Mouse (Mus musculus) lung, postnatal 0 days (tissue): ENCODE measurements around the gene Ncam1. TPM values are rescaled to one million over a fixed set of nuclear protein-coding genes. Genes with fewer than 3 reads are reported as not detected.

Source experiments
- ATAC-seq: fragments of 200-750 bp; cut with Nextera tagmentation; 2 replicates; pipeline ENCODE4 v1.8.0; 2017; ENCODE audit warnings: moderate library complexity
- DNase-seq: peaks from one replicate; pipeline ENCODE4 v3.0.0-alpha.2; 2016; ENCODE audit warnings: low spot score
- H3K27ac ChIP-seq: fragments of 300-500 bp; sonication (generic); 2 replicates; pipeline ENCODE4 v1.5.1; 2014; ENCODE audit warnings: antibody characterized with exemption, mild to moderate bottlenecking, low read length, mixed read lengths
- H3K27me3 ChIP-seq: fragments of 300-500 bp; sonication (generic); replicated peaks from 2 replicates; pipeline ENCODE4 v1.6.1; 2014; ENCODE audit warnings: low read length, mixed read lengths; ENCODE audit not compliant: insufficient read depth
- H3K36me3 ChIP-seq: fragments of 300-500 bp; sonication (generic); 2 replicates; pipeline ENCODE4 v1.6.1; 2014; ENCODE audit warnings: low read length, mixed read lengths; ENCODE audit not compliant: insufficient read depth
- H3K4me1 ChIP-seq: fragments of 300-500 bp; sonication (generic); 2 replicates; pipeline ENCODE4 v1.6.1; 2014; ENCODE audit warnings: antibody characterized with exemption, low read depth, low read length, mixed read lengths; ENCODE audit not compliant: insufficient read depth
- H3K4me2 ChIP-seq: fragments of 300-500 bp; sonication (generic); replicated peaks from 2 replicates; pipeline ENCODE4 v1.6.1; 2014; ENCODE audit warnings: low read depth, mild to moderate bottlenecking, low read length, moderate library complexity, mixed read lengths
- H3K4me3 ChIP-seq: fragments of 300-500 bp; sonication (generic); 2 replicates; pipeline ENCODE4 v1.5.1; 2014; ENCODE audit warnings: low read depth, low read length
- H3K9ac ChIP-seq: fragments of 300-500 bp; sonication (generic); replicated peaks from 2 replicates; pipeline ENCODE4 v1.6.1; 2014; ENCODE audit warnings: low read depth, mild to moderate bottlenecking
- H3K9me3 ChIP-seq: fragments of 300-500 bp; sonication (generic); 2 replicates; pipeline ENCODE4 v1.6.1; 2016; ENCODE audit warnings: low read length, mixed read lengths
- CTCF ChIP-seq: IDR thresholded peaks from 2 replicates; pipeline ENCODE4 v1.5.1; 2016; ENCODE audit warnings: antibody characterized with exemption, mild to moderate bottlenecking
- EP300 ChIP-seq: IDR thresholded peaks from 2 replicates; pipeline ENCODE4 v1.6.1; 2016; ENCODE audit warnings: antibody characterized with exemption, mild to moderate bottlenecking, control low read depth
- WGBS: fragments of 180-500 bp; shearing (Covaris S2); extraction: QIAGEN DNeasy Blood & Tissue Kit; methylation state at CpG from one replicate; pipeline ENCODE4 v1.1.7; 2014; 5-methylcytosine and 5-hydroxymethylcytosine counted together
- polyA plus RNA-seq: library from polyadenylated mRNA; unstranded; fragments of >200 nt; fragmentation: Nextera tagmentation; extraction: Ambion mirVana; gene quantifications from 2 replicates; pipeline ENCODE4 v1.2.1, GENCODE M21; 2015

Gene Ncam1
- polyA plus RNA-seq, 1 experiment from 2014 or later = 2.4 TPM

DNA sequence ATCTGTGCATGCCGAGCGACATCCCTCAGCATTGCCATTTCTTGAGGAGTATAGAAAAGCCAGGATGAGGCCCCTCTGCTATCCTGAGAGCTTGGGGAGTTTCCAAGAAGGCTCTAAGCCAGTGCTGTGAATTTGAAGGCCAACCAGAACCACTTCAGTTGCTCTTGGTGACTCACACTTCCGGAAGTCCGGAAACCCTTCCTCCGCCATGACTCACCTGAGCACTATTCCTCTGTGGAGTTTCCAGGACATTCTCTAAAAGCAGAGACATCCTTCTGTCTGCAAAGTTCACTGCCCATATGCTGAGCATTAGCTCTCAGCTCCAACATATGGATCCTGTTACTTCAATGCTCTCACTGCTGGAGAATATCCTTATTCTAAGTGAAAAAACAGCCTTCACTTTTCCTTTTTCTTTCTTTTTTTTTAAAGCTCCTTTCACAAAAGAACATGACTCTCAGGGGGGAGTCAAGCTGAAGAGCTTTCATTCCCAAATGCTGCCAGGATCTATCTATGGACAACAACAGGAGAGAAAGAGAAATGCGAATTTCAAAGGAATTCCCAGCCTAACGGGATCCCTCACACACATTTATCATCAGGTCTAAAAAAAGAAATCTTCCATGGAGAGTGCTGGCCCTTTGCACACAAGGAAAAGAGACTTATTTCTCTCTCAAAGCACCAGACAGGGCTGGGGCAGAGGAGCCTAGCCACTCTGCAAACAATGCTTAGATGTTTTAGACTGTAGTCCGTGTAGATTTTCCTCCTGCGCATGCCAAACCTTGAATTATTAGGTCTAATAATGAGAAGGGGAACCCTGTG lies 226.8 kb downstream of the Ncam1 start:
- Histone ChIP-seq H3K27me3 (no peaks in the 10 kb centered on the region), H3K4me3 (no peak overlapping the region), H3K4me2 (no peak overlapping the region), H3K27ac (no peak overlapping the region; the same call in 1 of the 2 replicates), H3K9me3 (no peaks in the 10 kb centered on the region), H3K4me1 (no peaks in the 10 kb centered on the region), H3K36me3 (no peaks in the 10 kb centered on the region), H3K9ac (no peak overlapping the region)
- 40% methylated on average over 9 of the region's 9 CpGs for WGBS
- DNase-seq = peak; percentile 66
- ATAC-seq = peak; percentile 75
- TF ChIP-seq CTCF (no peak), EP300 (no peak)

DNA sequence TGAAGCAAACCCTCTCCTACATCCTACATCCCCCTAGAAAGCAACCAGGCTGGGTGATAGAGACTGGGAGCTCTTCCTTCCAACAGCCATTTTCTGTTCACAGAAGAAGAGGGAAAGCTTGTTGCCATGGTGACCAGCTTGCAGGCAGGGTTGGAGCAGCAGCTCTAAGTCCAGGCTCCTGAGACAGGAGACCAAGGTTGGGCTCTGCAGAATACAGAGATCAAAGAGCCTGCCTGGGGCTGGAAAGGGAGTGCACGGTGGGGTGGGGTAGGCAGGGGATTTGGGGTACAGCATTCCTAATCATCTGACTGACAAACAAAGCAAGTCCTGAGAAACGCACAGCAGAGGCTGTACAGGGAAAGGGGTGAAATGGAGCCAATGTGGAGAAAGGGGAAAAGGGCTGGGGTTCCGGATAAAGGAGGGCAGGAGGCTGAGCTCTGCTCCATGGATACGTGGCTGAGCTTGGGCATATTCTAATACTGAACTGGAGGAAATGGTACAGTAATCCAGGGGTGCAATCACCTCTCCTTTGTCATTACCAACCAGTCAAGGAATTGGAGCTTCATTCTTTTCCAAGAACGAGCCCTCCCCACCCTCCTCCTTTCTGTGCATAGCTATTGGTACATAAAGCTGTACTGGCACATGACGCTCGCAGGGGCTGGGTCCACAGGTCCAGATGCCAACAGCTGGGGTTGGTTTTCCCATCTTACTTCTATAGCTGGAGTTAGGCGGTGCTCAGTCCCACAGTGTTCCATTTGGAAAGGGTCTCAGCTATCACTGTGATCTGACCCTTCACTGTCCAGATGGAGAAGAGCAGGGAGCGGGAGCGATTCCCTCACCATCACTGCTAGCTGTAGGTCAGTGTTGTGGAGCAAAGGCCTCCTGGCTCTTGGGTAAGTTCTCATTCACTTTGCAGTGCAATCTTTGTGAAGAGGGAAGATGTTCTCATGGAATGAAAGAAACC lies 227.7 kb downstream of the Ncam1 start:
- no peaks in the 10 kb centered on the region for H3K36me3 ChIP-seq
- 44% methylated on average over 10 of the region's 10 CpGs for WGBS
- H3K27me3 ChIP-seq = no peaks in the 10 kb centered on the region
- no peaks in the 10 kb centered on the region for H3K4me1 ChIP-seq
- no peak; the same call in none of the 2 replicates for ATAC-seq
- no peak overlapping the region for H3K4me3 ChIP-seq
- no peak for TF ChIP-seq CTCF
- TF ChIP-seq EP300 = no peak
- H3K9ac ChIP-seq = no peak overlapping the region
- no peaks in the 10 kb centered on the region for H3K9me3 ChIP-seq
- peak; percentile 11 for DNase-seq
- no peak overlapping the region for H3K27ac ChIP-seq
- no peak overlapping the region for H3K4me2 ChIP-seq

DNA sequence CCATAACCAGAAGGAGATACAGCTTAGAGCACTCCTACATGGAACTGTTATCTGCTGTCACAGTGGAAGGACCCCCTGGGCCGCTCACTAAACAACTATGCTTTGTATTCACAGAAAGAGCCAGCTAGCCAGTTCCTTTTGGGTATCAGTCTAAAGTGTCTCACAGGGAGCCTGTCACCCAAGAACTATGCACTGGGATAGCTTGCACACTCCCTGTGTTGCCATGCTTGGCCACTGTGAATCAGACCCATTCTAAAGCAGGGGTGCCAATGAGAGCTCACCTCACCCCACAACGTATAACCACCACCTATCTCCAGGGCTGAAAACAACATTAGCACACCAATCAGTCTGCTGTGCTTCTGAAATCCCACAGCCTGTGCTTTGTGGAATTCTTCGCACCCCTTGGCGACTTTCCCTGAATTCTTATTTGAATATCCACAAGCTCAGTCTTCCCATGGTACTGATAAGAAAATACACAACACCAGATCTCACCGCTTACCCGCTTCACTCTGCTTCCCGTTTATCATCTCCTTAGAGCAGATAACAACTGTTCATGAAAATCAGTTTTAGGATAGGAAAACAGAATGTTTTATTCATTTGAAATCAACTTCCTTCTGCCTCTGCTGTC lies 228.6 kb downstream of the Ncam1 start:
- TF ChIP-seq CTCF = no peak
- no peak for TF ChIP-seq EP300

GRCm38 (mm10) chr9:49565846-49566245 lies 232.9 kb downstream of the Ncam1 start:
- Histone ChIP-seq H3K4me1 (no peaks in the 10 kb centered on the region), H3K4me2 (no peak overlapping the region), H3K4me3 (no peak overlapping the region), H3K27ac (no peak overlapping the region), H3K27me3 (no peaks in the 10 kb centered on the region), H3K9me3 (no peaks in the 10 kb centered on the region), H3K36me3 (no peaks in the 10 kb centered on the region), H3K9ac (no peak overlapping the region)
- DNase-seq = no peak
- 63% methylated on average over 2 of the region's 2 CpGs for WGBS
- ATAC-seq = no peak
- no peak for TF ChIP-seq EP300
- TF ChIP-seq CTCF = no peak

More for the DNA sequence above, 228.6 kb downstream of the Ncam1 start:
- 32% methylated on average over 7 of the region's 7 CpGs for WGBS
- H3K27ac ChIP-seq = no peak overlapping the region
- no peak overlapping the region for H3K4me2 ChIP-seq
- no peak overlapping the region for H3K9ac ChIP-seq
- ATAC-seq (no peak), DNase-seq (no peak)
- no peak overlapping the region for H3K4me3 ChIP-seq
- no peaks in the 10 kb centered on the region for H3K4me1 ChIP-seq
- no peaks in the 10 kb centered on the region for H3K27me3 ChIP-seq
- H3K9me3 ChIP-seq = no peaks in the 10 kb centered on the region
- H3K36me3 ChIP-seq = no peaks in the 10 kb centered on the region

- DNase-seq = no peak
These were observed 239.8 kb downstream of the Ncam1 start for GRCm38 (mm10) chr9:49558941-49559340.

GRCm38 (mm10) chr9:49551353-49551752 lies 247.4 kb downstream of the Ncam1 start:
- no peak for ATAC-seq
- DNase-seq = no peak
- H3K27ac ChIP-seq = no peak overlapping the region
- WGBS = 59% methylated on average over 2 of the region's 2 CpGs
- H3K9me3 ChIP-seq = no peaks in the 10 kb centered on the region
- no peak overlapping the region for H3K4me3 ChIP-seq
- H3K9ac ChIP-seq = no peak overlapping the region
- no peaks in the 10 kb centered on the region for H3K36me3 ChIP-seq
- no peak for TF ChIP-seq EP300
- no peak for TF ChIP-seq CTCF
- no peak overlapping the region for H3K4me2 ChIP-seq
- no peaks in the 10 kb centered on the region for H3K27me3 ChIP-seq
- no peaks in the 10 kb centered on the region for H3K4me1 ChIP-seq

More at GRCm38 (mm10) chr9:49558941-49559340, 239.8 kb downstream of the Ncam1 start:
- ATAC-seq = no peak
- no peak for TF ChIP-seq EP300
- TF ChIP-seq CTCF = no peak
- no peaks in the 10 kb centered on the region for H3K36me3 ChIP-seq
- no peak overlapping the region for H3K4me3 ChIP-seq
- H3K27me3 ChIP-seq = no peaks in the 10 kb centered on the region
- no peaks in the 10 kb centered on the region for H3K9me3 ChIP-seq
- H3K27ac ChIP-seq = no peak overlapping the region
- no peaks in the 10 kb centered on the region for H3K4me1 ChIP-seq
- WGBS = 81% methylated on average over 2 of the region's 2 CpGs
- no peak overlapping the region for H3K9ac ChIP-seq
- H3K4me2 ChIP-seq = no peak overlapping the region
